Mouse (Mus musculus) forebrain, embryonic 13.5 days (tissue): ENCODE data around the gene Sik3. TPM values are rescaled to one million over a fixed set of nuclear protein-coding genes. Genes with fewer than 3 reads are reported as not detected.

ENCODE experiments used
- ATAC-seq: fragments of 200-750 bp; cut with Nextera tagmentation; 2 replicates; pipeline ENCODE4 v1.8.0; 2017
- H3K27ac ChIP-seq: fragments of 300-500 bp; sonication (generic); 2 replicates; pipeline ENCODE4 v1.5.1; 2015; ENCODE audit warnings: inconsistent platforms, mild to moderate bottlenecking, moderate library complexity
- H3K27me3 ChIP-seq: fragments of 300-500 bp; sonication (generic); 2 replicates; pipeline ENCODE4 v1.6.1; 2015; ENCODE audit warnings: mild to moderate bottlenecking, inconsistent platforms
- H3K36me3 ChIP-seq: fragments of 300-500 bp; sonication (generic); 2 replicates; pipeline ENCODE4 v1.6.1; 2015; ENCODE audit warnings: mild to moderate bottlenecking, inconsistent platforms; ENCODE audit not compliant: poor library complexity, severe bottlenecking
- H3K4me1 ChIP-seq: fragments of 300-500 bp; sonication (generic); 2 replicates; pipeline ENCODE4 v1.6.1; 2015; ENCODE audit warnings: inconsistent platforms
- H3K4me2 ChIP-seq: fragments of 300-500 bp; sonication (generic); 2 replicates; pipeline ENCODE4 v1.6.1; 2015; ENCODE audit warnings: inconsistent platforms, mild to moderate bottlenecking, moderate library complexity
- H3K4me3 ChIP-seq: fragments of 300-500 bp; sonication (generic); 2 replicates; pipeline ENCODE4 v1.5.1; 2015; ENCODE audit warnings: mild to moderate bottlenecking, inconsistent platforms
- H3K9ac ChIP-seq: fragments of 300-500 bp; sonication (generic); 2 replicates; pipeline ENCODE4 v1.6.1; 2015; ENCODE audit warnings: mild to moderate bottlenecking, inconsistent platforms
- H3K9me3 ChIP-seq: fragments of 300-500 bp; sonication (generic); replicated peaks from 2 replicates; pipeline ENCODE4 v1.6.1; 2016; ENCODE audit warnings: inconsistent platforms
- WGBS: fragments of 180-500 bp; shearing (Covaris S2); methylation state at CpG from one replicate; pipeline ENCODE4 v1.1.7; 2015; 5-methylcytosine and 5-hydroxymethylcytosine counted together
- polyA plus RNA-seq: library from polyadenylated mRNA; unstranded; fragments of >200 nt; fragmentation: Nextera tagmentation; extraction: Ambion mirVana; gene quantifications from 2 replicates; pipeline ENCODE4 v1.2.1, GENCODE M21; 2015

Gene Sik3
- polyA plus RNA-seq, 1 experiment from 2014 or later, result 4.9 TPM

- Histone ChIP-seq H3K9me3 (no peaks in the 10 kb centered on the region), H3K4me3 (no peak overlapping the region), H3K27me3 (no peaks in the 10 kb centered on the region), H3K4me2 (no peak overlapping the region), H3K4me1 (peaks cover 28% of the 10 kb centered on the region), H3K27ac (no peak overlapping the region), H3K9ac (no peak overlapping the region), H3K36me3 (no peaks in the 10 kb centered on the region)
- ATAC-seq, result no peak
- WGBS, result 87% methylated on average over 6 of the region's 6 CpGs
Observed at GRCm38 (mm10) chr9:46019975-46020374, 7.4 kb downstream of the Sik3 start.

- H3K27me3 ChIP-seq, result no peaks in the 10 kb centered on the region
- H3K4me1 ChIP-seq, result peaks cover 13% of the 10 kb centered on the region; the same call in 1 of the 2 replicates
- 95% methylated on average over 11 of the region's 11 CpGs for WGBS
- H3K36me3 ChIP-seq, result no peaks in the 10 kb centered on the region
- no peak for ATAC-seq
- no peak overlapping the region for H3K27ac ChIP-seq
- no peak overlapping the region for H3K4me2 ChIP-seq
- H3K9me3 ChIP-seq, result no peaks in the 10 kb centered on the region
- no peak overlapping the region for H3K9ac ChIP-seq
- no peak overlapping the region for H3K4me3 ChIP-seq
Observed at GRCm38 (mm10) chr9:46023591-46023990, 11.0 kb downstream of the Sik3 start.

DNA sequence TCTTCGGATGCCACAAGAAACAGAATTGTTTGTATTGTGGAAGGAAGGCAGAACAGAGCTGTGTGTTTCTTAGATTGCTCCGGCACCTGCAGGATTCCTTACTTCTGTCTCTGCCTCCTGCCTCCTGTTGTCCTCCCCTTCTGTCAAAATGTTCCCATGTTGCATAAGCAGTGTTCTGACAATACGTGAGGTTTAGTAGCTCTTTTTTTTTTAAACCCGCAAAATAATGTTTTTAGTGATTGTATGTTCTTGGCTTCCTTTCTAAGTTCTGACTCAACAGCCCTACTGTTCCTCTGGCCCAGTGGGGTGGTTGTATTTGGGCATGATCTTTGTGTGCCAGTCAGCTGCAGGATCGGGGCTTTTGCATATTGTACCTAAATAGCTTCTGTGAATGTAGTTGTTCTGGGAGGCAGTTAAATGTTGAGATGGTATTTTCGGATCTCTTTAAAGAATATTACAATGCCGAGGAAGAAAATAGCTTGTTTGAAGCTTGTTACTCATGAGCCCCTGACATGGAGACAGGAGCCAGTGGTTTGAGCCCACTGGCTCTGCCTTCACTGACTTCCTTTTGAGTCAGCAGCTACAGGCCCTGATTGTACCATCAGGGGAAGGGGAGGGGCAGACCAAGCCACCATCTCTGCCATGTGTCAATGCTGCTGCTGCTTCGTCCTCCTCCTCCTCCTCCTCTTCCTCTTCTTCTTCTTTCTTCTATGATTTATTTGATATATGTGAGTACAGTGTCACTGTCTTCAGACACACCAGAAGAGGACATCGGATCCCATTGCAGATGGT, 13.6 kb downstream of the Sik3 start:
- Histone ChIP-seq H3K4me2 (no peak overlapping the region), H3K4me3 (no peak overlapping the region), H3K36me3 (no peaks in the 10 kb centered on the region), H3K9me3 (no peaks in the 10 kb centered on the region), H3K27ac (0 out of 2 replicates have a peak overlapping the region, but pooled peaks have one; percentile 5), H3K4me1 (peaks cover 16% of the 10 kb centered on the region; the same call in 1 of the 2 replicates), H3K27me3 (no peaks in the 10 kb centered on the region), H3K9ac (no peak overlapping the region)
- 88% methylated on average over 9 of the region's 9 CpGs for WGBS
- ATAC-seq, result no peak

GRCm38 (mm10) chr9:46027994-46028393, 15.4 kb downstream of the Sik3 start:
- Histone ChIP-seq H3K27ac (no peak overlapping the region), H3K4me3 (no peak overlapping the region), H3K9ac (no peak overlapping the region), H3K27me3 (no peaks in the 10 kb centered on the region), H3K4me2 (no peak overlapping the region), H3K4me1 (peaks cover 23% of the 10 kb centered on the region), H3K9me3 (no peaks in the 10 kb centered on the region), H3K36me3 (no peaks in the 10 kb centered on the region)
- no peak for ATAC-seq
- 30% methylated on average over 8 of the region's 8 CpGs for WGBS

DNA sequence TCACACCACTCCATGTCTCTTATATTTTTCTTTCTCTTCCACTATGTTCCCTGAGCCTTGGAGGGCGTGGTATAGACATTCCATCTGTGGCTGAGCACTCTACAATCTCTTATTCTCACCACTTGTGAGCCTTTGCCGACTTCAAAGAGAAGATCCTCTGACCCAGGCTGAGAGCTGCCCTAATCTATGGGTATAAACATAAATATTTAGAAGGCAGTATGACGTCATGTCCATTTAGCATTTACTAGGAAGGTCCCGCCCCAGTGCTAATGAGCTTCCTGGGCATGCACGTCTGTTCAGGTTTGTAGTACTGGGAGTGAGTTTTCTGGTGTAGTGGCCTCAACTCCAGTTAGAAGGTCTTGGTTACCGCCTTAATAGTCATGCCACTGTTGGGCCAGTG, 16.9 kb downstream of the Sik3 start:
- no peaks in the 10 kb centered on the region for H3K27me3 ChIP-seq
- H3K4me2 ChIP-seq, result no peak overlapping the region
- WGBS, result 62% methylated on average over 6 of the region's 6 CpGs
- no peaks in the 10 kb centered on the region for H3K36me3 ChIP-seq
- no peaks in the 10 kb centered on the region for H3K9me3 ChIP-seq
- no peak overlapping the region for H3K27ac ChIP-seq
- no peak for ATAC-seq
- no peak overlapping the region for H3K4me3 ChIP-seq
- H3K9ac ChIP-seq, result no peak overlapping the region
- H3K4me1 ChIP-seq, result peaks cover 20% of the 10 kb centered on the region

DNA sequence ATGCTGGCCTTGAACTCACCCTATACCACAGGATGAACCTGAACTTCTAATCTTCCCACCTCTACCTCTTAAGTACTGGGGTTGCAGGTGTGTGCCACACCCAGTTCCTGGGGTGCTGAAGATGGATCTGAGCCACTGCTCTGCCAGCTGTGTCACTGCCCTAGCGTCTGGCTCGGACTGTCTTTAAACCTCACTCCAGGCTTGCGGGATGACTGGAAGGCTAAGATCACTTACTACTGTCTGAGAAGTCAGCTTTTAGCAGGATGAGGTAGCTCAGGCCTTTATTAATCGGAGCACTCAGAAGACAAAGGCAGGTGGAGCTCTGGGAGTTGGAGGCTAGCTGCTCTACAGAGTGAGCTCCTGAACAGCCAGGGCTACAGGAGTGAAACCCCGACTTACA, 17.6 kb downstream of the Sik3 start:
- Histone ChIP-seq H3K9ac (no peak overlapping the region), H3K4me2 (no peak overlapping the region), H3K4me3 (no peak overlapping the region), H3K27me3 (no peaks in the 10 kb centered on the region), H3K4me1 (peaks cover 24% of the 10 kb centered on the region), H3K27ac (no peak overlapping the region), H3K36me3 (no peaks in the 10 kb centered on the region), H3K9me3 (no peaks in the 10 kb centered on the region)
- no peak for ATAC-seq
- 85% methylated on average over 5 of the region's 5 CpGs for WGBS

DNA sequence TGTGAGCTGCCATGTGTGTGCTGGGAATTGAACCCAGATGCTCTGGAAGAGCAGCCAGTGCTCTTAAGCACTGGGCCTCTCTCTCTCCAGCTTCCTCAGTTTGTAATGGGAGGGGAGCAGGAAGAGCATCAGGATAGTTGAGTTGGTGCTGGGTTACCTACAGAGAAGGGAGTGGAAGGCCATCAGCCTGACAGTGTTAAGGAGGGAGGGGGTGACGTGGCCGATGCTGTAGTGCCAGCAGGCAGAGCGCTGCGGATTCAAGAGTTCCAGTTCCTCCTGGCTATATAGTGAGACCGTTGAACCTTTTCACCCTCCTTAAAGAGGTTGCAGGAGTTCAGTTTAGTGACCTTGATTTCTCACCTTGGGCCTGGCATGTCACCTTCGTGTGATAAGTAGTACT, 18.3 kb downstream of the Sik3 start:
- no peak overlapping the region for H3K4me2 ChIP-seq
- no peaks in the 10 kb centered on the region for H3K9me3 ChIP-seq
- 95% methylated on average over 6 of the region's 6 CpGs for WGBS
- H3K36me3 ChIP-seq, result no peaks in the 10 kb centered on the region
- H3K4me3 ChIP-seq, result no peak overlapping the region
- H3K27me3 ChIP-seq, result no peaks in the 10 kb centered on the region
- no peak overlapping the region for H3K27ac ChIP-seq
- H3K9ac ChIP-seq, result no peak overlapping the region
- peaks cover 28% of the 10 kb centered on the region for H3K4me1 ChIP-seq
- ATAC-seq, result no peak

DNA sequence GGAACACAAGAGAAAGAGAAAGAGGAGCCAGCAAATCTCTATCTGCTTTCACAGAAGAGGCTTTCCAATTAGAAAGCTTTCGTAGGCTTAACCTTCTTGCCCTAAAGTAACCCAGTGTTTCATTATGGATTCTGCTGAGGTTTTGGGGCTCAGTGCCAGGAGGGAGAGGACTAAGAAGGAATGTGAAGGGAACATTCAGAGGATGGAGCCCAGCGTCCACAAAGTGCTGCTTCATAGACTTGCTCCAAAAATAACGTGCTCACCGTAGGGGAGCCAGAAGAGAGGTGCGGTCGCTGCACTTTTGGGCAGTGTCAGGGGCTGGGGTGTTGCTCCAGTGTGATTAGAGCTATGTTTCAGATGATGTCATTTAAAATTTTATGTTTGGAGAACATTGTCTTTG, 19.6 kb downstream of the Sik3 start:
- 61% methylated on average over 6 of the region's 6 CpGs for WGBS
- Histone ChIP-seq H3K27ac (no peak overlapping the region), H3K4me2 (no peak overlapping the region)

DNA sequence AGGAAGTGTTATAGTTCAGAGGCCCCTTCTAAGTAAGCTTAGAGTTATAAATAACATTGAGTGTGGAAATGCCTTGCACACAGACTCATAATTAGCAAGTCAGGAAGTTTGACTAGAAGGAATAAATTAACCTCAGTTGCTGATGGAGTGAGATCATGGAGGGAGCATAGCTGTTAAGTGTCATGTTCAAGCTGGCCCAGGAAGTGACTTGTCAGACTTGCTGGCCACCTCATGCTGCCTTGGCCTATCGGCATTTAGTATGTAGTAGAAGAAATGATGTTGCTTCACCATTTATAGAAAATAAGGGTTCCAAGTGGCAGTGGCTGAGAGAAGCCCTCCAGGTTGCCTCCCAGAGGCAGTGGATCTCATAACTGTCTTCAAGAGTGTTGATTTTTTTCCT, 20.4 kb downstream of the Sik3 start:
- Histone ChIP-seq H3K4me2 (no peak overlapping the region), H3K9me3 (no peaks in the 10 kb centered on the region)
- 93% methylated on average over 1 of the region's 1 CpGs for WGBS

More for the DNA sequence above, 19.6 kb downstream of the Sik3 start:
- Histone ChIP-seq H3K27me3 (no peaks in the 10 kb centered on the region), H3K9me3 (no peaks in the 10 kb centered on the region), H3K36me3 (no peaks in the 10 kb centered on the region), H3K4me1 (peaks cover 28% of the 10 kb centered on the region), H3K9ac (no peak overlapping the region), H3K4me3 (no peak overlapping the region)
- ATAC-seq, result no peak

GRCm38 (mm10) chr9:46033862-46034261, 21.2 kb downstream of the Sik3 start:
- H3K36me3 ChIP-seq, result no peaks in the 10 kb centered on the region
- H3K9me3 ChIP-seq, result no peaks in the 10 kb centered on the region
- no peak overlapping the region for H3K4me2 ChIP-seq
- ATAC-seq, result no peak
- peaks cover 22% of the 10 kb centered on the region for H3K4me1 ChIP-seq
- 80% methylated on average over 3 of the region's 3 CpGs for WGBS
- no peaks in the 10 kb centered on the region for H3K27me3 ChIP-seq
- no peak overlapping the region for H3K27ac ChIP-seq
- no peak overlapping the region for H3K9ac ChIP-seq
- no peak overlapping the region for H3K4me3 ChIP-seq

More for the DNA sequence above, 20.4 kb downstream of the Sik3 start:
- no peak for ATAC-seq
- Histone ChIP-seq H3K9ac (no peak overlapping the region), H3K36me3 (no peaks in the 10 kb centered on the region), H3K4me1 (peaks cover 25% of the 10 kb centered on the region), H3K27ac (no peak overlapping the region), H3K4me3 (no peak overlapping the region), H3K27me3 (no peaks in the 10 kb centered on the region)

- no peak for ATAC-seq
- H3K4me3 ChIP-seq, result no peak overlapping the region
- WGBS, result 79% methylated on average over 9 of the region's 9 CpGs
- no peaks in the 10 kb centered on the region for H3K36me3 ChIP-seq
- H3K27me3 ChIP-seq, result no peaks in the 10 kb centered on the region
- H3K27ac ChIP-seq, result no peak overlapping the region
- H3K4me1 ChIP-seq, result peaks cover 19% of the 10 kb centered on the region
- no peak overlapping the region for H3K9ac ChIP-seq
- H3K9me3 ChIP-seq, result no peaks in the 10 kb centered on the region
- H3K4me2 ChIP-seq, result no peak overlapping the region
Observed at GRCm38 (mm10) chr9:46035290-46035871, 22.8 kb downstream of the Sik3 start.

- Histone ChIP-seq H3K4me1 (peaks cover 16% of the 10 kb centered on the region), H3K9me3 (no peaks in the 10 kb centered on the region), H3K36me3 (no peaks in the 10 kb centered on the region), H3K4me3 (no peak overlapping the region), H3K27me3 (no peaks in the 10 kb centered on the region), H3K4me2 (no peak overlapping the region), H3K27ac (no peak overlapping the region), H3K9ac (no peak overlapping the region)
- ATAC-seq, result no peak
- WGBS, result 89% methylated on average over 8 of the region's 8 CpGs
Observed at GRCm38 (mm10) chr9:46036881-46037280, 24.3 kb downstream of the Sik3 start.
